Mouse (Mus musculus) right cerebral cortex, postnatal 14 days (tissue): ENCODE measurements around the gene Hpcal1.
"Not testable (repeated sequence)": the region's sequence is repeated elsewhere in the genome, so short reads cannot be mapped to it uniquely, and the experiment has no call there.

Experiments
- DNase-seq: peaks from one replicate; pipeline ENCODE4 v3.0.0; 2022

Hpcal1 gene

DNA sequence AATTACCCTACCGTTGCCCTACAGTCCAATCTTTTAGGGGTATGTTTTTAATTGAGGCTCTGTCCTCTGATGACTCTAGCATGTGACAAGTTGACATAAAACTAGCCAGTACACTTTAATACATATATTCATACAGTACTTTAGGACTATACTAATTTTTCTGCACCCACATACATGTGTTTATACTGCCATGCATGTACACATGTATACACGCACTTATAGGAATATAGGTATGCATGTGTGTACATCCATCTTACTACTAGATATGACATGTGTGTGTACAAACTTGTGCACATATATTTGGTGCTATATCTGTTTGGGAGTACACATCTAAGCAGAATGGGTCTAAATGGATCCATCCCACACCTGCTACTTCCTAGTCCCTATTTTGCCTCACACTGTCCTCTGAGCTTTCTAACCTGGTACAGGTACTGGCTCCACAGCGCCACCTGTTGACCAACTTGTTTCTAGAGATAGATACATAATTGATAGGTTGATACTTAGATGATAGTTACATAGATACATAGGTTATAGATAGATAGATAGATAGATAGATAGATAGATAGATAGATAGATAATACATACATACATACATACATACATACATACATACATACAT, 105.1 kb downstream of the Hpcal1 start:
- DNase-seq, result peak; percentile 71

DNA sequence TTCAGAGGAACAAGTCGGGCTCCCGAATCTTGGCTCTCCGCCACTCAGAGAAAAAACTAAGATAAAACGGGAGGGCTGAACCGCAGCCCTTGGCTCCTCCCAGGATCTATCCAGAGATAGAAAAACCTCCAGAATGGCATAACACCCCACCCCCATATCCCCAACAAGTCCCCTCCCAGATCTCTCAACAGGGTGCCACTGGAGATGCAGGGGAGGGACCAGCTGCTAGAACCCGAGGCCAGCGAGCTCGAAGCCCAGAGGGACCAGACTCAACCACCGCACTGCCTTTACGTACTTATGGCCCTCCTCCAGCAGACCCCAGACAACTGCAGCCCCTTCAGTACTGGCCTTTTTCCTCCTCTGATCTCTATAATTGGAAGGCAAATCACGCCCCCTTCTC, 107.6 kb downstream of the Hpcal1 start:
- not testable (repeated sequence) for DNase-seq

DNA sequence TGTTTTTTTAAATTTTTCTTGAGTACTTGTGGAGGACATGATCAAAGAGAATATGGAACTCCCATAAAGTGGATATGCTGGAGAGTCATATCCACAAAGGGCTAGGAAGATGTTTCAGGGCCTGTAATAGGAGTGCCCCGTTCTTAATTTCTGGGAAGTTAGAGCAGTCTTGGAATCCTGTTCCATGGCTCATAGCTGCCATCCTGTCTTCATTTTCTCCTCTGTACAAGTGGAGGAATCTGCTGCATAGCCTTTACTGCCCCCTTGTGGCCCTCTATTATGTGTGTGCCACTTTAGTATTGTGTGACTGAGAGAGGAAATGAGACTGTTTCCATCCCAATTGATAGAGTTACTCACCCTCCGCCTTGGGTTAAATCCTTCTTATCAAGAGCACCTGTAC, 117.9 kb downstream of the Hpcal1 start:
- peak; percentile 75 for DNase-seq

DNA sequence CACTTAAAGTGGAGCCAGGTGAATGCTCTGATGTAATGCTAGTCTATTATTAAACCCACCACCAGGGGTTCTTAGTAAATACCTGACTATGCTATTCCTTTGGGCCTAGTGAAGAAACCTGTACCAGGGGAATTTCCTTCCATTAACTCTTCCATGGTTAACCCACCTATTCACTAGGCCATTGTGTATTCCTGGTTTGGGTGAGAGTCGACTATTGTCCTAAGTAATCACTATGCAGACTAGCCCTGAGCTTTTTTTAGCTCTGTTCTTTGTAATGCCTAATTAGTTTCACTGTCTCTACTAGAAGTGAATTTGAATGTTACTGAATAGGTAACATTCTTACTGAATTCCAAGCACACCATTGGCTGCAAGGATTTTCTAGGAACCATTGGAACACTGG, 144.6 kb downstream of the Hpcal1 start:
- DNase-seq, result not testable (repeated sequence)
